Mouse (Mus musculus): Measurements from ENCODE around the gene Gja5.

DNA sequence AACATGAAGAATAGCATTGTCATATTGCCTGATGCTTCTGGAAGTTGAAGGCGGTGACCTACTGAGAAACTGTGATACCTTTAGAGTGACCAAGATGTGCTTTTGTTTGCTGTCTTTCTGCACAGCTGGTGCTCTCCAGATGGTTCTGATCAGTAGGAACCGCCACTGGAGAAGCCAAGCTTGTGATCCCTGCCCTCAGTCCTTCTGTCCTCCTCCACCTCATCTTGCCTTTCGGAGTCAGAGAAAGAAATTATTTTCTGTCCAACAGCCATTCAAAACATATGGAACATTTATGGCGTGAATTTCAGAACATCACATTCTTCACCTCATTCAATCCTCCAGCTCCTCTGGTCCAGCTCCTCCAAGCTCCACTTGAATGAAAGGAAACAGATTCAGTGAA, 143.3 kb downstream of the Gja5 start:
- no peak for TF ChIP-seq CTCF (IDR thresholded peaks at IDR 0.05; ENCODE audit: borderline replicate concordance, control insufficient read depth, extremely low read depth, insufficient read depth, low read length, poor library complexity)
- TF ChIP-seq POLR2A (IDR thresholded peaks at IDR 0.05; ENCODE audit: control insufficient read depth, extremely low read depth, insufficient read depth, low read length, poor library complexity), result no peak
